Mouse (Mus musculus) gastrocnemius, postnatal 4 days (tissue): Measurements from ENCODE around the gene Swsap1. TPM values are rescaled to one million over a fixed set of nuclear protein-coding genes. Genes with fewer than 3 reads are reported as not detected.

Experiments
- DNase-seq, 2 experiments: peaks; one replicate each; pipeline ENCODE4 v3.0.0; 2021 to 2022; ENCODE audit warnings: low spot score in 2 of 2, mixed read lengths in 2 of 2
- long read RNA-seq, 2 experiments: library from polyadenylated mRNA; stranded (forward); transcript quantifications; one replicate each; pipeline ENCODE4 v2.0.0; 2021
- total RNA-seq, 2 experiments: library from RNA; stranded (reverse); gene quantifications; 2 replicates each; pipeline ENCODE4 v1.2.3; 2021

Swsap1 gene
- total RNA-seq = 1 to 10 TPM; 5.2 to 6.3 TPM
- long read RNA-seq, experiment 1, transcript Swsap1-201 (2 exons, 1,838 nt) = major isoform, 11 of 11 reads
- long read RNA-seq, experiment 1, partial matches to known transcripts = 0 of 11 reads
- long read RNA-seq, experiment 1, other reads (novel, unspliced or antisense) = 0 of 11 reads
- long read RNA-seq, experiment 2, transcript Swsap1-201 (2 exons, 1,838 nt) = major isoform, 8 of 9 reads
- long read RNA-seq, experiment 2, partial matches to known transcripts = 1 of 9 reads
- long read RNA-seq, experiment 2, other reads (novel, unspliced or antisense) = 0 of 9 reads

- DNase-seq = peak; percentile 88 to 97
Observed at GRCm38 (mm10) chr9:21955570-21956281, at the start of gene Swsap1. Gene Swsap1, plus strand, starts transcription at chr9:21955755.

DNA sequence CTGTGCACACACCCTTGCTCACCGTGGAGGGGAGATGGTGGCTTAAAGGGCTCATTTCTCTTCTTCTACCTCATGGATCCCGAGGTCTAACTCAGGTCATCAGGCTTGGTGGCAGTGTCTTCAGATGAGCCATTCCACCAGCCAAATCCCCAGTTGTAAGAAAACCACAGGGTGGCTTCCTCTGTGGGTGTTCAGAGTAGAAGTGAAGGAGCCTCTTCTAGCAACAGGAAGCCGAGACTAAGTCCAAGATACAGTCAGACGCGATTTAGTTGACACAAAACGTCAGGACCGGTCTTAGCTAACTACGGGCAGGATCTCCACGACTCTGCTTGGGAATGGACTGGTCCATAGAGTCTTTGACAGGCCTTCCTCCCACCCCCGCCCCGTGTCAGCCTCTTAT lies 47.3 kb upstream of the Swsap1 start:
- no peak for DNase-seq

- no peak for DNase-seq
Observed at GRCm38 (mm10) chr9:21909474-21910223, 45.9 kb upstream of the Swsap1 start.

- DNase-seq = no peak
Observed at GRCm38 (mm10) chr9:21916851-21917492, 38.6 kb upstream of the Swsap1 start.

DNA sequence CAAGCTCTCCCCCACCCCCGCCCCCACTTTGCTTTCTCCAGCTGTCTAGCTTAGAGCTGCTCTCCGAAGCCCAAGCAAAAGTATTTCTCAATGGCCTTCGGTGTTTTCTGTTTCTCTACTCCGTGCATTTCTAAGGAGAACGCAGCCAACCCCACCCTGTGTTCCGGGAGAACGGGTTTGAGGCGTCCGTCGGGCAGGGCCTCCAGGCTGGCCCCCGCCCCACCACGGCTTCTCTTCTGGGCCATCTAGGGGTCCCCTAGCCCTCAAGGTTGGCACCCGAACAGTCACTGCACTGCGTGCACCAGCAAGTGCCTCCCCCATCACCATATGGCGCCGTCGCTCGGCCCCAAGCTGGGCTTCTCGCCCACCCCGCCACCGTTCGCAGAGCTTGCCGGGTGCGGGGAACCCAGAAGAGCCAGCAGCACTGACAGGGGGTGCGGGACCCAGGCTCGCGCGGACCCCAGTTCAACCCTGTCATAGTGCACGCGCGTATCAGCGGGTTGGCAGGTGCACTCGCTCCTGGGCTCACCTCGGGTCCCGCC lies 38.0 kb upstream of the Swsap1 start:
- peak in 1 of 2 experiments; percentile 48 for DNase-seq

GRCm38 (mm10) chr9:21918035-21918592 lies 37.4 kb upstream of the Swsap1 start, which contains the start of gene Rab3d:
Gene Rab3d, minus strand, starts transcription at chr9:21918192.
- peak; percentile 83 to 92 for DNase-seq

- no peak for DNase-seq
Observed at GRCm38 (mm10) chr9:21918692-21919384, 36.7 kb upstream of the Swsap1 start.

GRCm38 (mm10) chr9:21923036-21923435 lies 32.5 kb upstream of the Swsap1 start:
- no peak for DNase-seq

- DNase-seq = no peak
Observed at GRCm38 (mm10) chr9:21923490-21924098, 32.0 kb upstream of the Swsap1 start.

DNA sequence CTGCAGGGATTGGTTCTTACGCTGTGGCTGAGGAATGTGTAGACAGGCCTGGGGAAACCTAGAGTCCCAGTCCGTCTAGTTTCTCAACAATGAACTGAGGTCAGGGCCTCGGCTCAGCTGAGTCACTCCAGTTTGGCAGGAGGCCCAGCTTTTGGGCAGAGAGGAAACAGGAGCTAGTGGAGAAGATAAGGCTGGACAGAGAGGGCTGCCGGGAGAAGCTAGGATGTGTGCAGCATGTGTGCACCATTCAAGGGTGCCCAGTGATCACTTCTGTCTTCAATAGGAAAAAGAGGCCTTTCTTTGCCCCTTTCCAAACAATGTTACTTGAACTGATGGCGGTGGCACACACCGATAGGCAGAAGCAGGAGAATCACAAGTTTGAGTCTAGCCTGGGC lies 31.5 kb upstream of the Swsap1 start:
- peak in 1 of 2 experiments; percentile 84 for DNase-seq

DNA sequence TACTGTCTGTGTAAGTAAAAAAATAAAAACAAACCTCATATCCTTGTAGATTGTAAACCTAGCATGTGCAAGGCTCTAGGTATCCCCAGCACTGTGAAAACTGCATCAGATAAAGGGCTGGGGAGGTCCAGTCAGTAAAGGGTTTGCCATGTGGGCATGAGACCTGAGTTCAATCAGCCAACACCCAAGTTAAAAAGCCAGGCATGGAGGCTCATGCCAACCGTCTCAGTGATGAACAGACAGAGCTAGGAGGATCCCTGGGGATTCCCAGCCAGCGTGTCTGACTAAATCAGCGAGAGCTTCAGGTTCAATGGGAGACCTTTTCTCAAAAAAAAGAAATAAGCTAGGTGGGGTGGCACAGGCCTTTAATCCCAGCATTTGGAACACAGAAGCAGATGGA lies 30.5 kb upstream of the Swsap1 start:
- no peak for DNase-seq

GRCm38 (mm10) chr9:21925506-21925905 lies 30.0 kb upstream of the Swsap1 start:
- no peak for DNase-seq

DNA sequence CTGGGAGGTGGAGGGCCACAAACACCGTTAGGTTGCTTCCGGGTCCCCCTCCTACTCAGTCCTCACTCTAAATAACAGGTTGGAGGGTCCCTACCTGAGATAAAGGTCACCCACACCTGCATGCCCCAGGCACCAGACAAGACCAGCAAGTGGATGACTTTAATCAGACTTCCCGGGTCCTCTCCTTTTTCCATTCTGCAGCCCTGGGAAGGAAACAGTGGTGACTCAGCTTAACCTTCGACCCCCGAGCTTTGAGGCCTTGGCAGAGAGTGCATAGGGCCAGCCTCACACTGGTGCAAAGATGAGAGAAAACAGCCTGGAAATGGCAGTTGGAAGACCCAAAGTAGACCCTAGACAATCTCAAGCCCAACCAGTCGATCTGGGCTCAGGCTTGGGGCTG lies 29.4 kb upstream of the Swsap1 start:
- peak in 1 of 2 experiments; percentile 25 for DNase-seq

DNA sequence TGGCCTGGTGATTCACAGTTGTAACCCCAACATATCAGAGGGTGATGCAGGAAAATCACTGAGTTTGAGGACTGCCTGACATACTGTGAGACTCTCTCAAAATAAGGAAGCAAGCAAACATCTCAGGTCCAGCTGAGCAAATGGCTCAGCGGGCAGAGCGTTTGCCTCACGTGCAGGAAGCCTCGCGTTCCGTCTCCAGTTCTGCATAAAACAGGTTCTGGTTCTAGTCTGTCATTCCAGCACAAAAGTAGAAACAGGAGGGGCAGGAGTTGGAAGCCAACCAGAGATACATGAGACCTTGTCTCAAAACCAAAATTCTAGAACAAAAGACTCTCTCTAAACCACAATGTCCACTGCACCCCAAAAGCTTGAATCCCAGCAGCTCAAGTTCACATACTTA lies 28.8 kb upstream of the Swsap1 start:
- no peak for DNase-seq

DNA sequence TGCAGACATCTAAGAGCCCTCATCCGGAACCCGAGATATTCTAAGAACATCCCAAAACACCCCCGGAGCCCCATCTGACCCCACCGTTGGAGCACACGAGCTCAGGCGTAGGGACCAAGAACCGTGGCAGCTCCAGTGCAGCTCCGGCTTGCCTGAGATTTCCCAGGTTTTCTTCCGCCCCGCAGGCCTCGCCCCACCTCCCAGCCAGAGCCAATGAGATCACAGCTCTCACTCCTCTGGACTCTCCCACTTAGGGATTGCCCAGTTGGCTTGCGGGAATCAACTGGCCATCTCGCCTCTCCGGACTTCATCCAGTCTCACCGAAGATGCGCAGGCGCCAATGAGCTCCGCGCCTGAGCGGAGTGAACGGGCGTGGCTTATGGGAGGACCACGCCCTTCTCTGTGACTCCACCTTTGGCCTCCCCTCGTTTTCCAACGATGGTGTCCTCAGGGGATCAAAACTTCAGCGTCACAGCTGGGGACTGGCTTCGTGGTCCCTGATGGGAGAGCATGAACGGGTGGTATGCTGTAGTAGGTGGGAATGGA lies 28.3 kb upstream of the Swsap1 start, which contains the start of the genes Ccdc159 and Tmem205:
Gene Ccdc159, plus strand, starts transcription at position 264 of the 546 bp plus-strand sequence.
Gene Tmem205, minus strand, starts transcription at position 349 of the 546 bp plus-strand sequence.
- peak; percentile 70 to 89 for DNase-seq

GRCm38 (mm10) chr9:21929208-21929607 lies 26.3 kb upstream of the Swsap1 start:
- no peak for DNase-seq

DNA sequence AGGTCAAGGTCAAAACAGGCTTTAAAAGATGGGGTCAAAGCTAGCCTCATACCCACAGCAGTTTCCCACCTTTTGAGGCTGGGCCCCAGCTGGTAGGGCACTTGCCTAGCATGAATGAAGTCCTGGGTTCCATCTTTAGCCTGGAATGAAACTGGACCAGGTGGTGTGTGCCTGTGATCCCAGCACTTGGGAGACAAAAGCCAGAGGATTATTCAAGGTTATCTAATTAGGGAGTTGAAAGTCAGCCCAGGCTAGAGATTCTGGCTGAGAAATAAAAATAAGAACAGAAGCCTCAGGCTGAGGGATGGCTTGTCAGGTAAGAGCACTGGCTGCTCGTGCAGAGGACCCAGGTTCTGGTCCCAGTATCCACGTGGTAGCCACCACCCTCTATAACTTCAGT lies 23.5 kb upstream of the Swsap1 start:
- DNase-seq = no peak

DNA sequence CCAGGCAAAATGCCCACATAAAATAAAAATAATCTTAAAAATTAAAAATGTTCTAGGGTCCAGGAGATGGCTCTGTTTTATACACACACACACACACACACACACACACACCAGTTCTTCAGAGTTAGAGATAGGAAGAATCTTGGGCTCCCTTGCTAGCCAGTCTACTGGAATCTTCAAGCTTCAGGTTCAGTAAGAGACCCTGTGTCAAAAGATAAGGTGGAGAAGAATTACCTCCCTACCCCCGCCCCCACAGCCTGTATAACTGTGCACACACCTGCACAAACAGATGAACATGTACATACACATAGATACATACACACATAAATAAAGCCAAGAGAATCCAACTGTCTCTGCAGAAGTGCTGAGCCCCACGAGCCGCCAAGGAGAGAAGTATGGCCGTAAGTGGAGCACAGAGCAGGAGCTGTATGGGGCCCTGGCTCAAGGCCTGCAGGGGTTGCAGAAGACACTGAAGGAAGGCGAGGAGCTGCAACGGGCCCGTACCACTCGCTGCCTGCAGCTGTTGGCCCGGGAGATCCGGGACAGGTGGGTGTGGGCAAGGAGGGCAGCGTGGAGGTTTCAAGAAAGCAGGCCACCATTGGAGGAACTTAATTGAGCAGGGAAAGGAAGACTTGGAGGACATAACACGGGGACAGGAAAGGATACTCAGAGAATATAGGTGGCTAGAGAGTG lies 23.0 kb upstream of the Swsap1 start:
- DNase-seq = no peak

DNA sequence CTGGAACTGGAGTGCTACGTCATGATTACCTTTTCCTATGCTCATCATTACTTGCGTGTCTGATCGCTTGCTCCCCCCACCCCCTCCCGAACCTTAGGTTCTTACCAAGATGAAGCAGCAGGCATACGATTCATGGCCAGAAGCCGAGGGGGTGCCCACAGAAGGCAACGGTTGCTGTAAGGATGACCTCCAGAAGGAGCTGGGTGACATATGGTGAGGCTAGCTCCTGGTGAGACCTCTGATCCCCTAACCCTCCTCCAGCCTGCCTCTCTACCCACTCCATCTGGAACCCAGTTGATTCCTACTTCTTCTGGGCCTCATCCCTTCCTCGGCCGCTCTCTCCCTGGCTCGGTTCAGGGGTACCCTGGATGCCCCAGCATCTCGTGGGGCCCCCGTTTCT lies 21.5 kb upstream of the Swsap1 start:
- DNase-seq = no peak
